Mouse (Mus musculus): Measurements from ENCODE around the gene Olfr668. TPM values are rescaled to one million over a fixed set of nuclear protein-coding genes. Genes with fewer than 3 reads are reported as not detected.
"Not testable (repeated sequence)": the region's sequence is repeated elsewhere in the genome, so short reads cannot be mapped to it uniquely, and the experiment has no call there.

The Olfr668 gene
- not detected in 2 replicates for total RNA-seq (2021)
- long read RNA-seq = 0 reads

- DNase-seq = no peak
Measured at GRCm38 (mm10) chr7:104927957-104928356, at the start of gene Olfr668. Olfr668 (minus strand) TSS chr7:104928057.

- not testable (repeated sequence) for DNase-seq
Measured at GRCm38 (mm10) chr7:104972507-104972906, 44.6 kb upstream of the Olfr668 start.

- no peak for DNase-seq
Measured at GRCm38 (mm10) chr7:104962520-104962919, 34.7 kb upstream of the Olfr668 start, which contains the start of gene Olfr670. Olfr670 (minus strand) TSS chr7:104962620.

- not testable (repeated sequence) for DNase-seq
Measured at GRCm38 (mm10) chr7:104950234-104950633, 22.4 kb upstream of the Olfr668 start.

GRCm38 (mm10) chr7:104933940-104934339 lies 6.1 kb upstream of the Olfr668 start, which contains the start of gene Olfr669:
Olfr669 (plus strand) TSS chr7:104934240.
- no peak for DNase-seq

- no peak for DNase-seq
Measured at GRCm38 (mm10) chr7:104921382-104921781, 6.5 kb downstream of the Olfr668 start, which contains the start of gene Olfr667. Olfr667 (minus strand) TSS chr7:104921482.

GRCm38 (mm10) chr7:104895852-104896251 lies 32.0 kb downstream of the Olfr668 start, which contains the start of gene Olfr666:
Olfr666 (minus strand) TSS chr7:104895952.
- DNase-seq = no peak

- DNase-seq = no peak
Measured at GRCm38 (mm10) chr7:104877731-104878130, 50.1 kb downstream of the Olfr668 start, which contains the start of gene Olfr665. Olfr665 (plus strand) TSS chr7:104878031.

Other genes with a start within 250 kb of the Olfr668 start
- gene Olfr661, start 241.6 kb downstream of the Olfr668 start, total RNA-seq (2021) = not detected in 2 replicates
- not detected in 2 replicates for gene Usp17le, start 150.6 kb downstream of the Olfr668 start, total RNA-seq (2021)
- 0.43 TPM in 1 of 2 replicates, not detected in the other for gene Usp17lb, start 85.5 kb downstream of the Olfr668 start, total RNA-seq (2021)
- not detected in 2 replicates for gene Usp17la, start 71.0 kb downstream of the Olfr668 start, total RNA-seq (2021)
- not detected in 2 replicates for gene Olfr665, start 50.0 kb downstream of the Olfr668 start, total RNA-seq (2021)
- gene Olfr666, start 32.1 kb downstream of the Olfr668 start, total RNA-seq (2021) = not detected in 2 replicates
- not detected in 2 replicates for gene Olfr667, start 6.6 kb downstream of the Olfr668 start, total RNA-seq (2021)
- gene Olfr669, start 6.2 kb upstream of the Olfr668 start, total RNA-seq (2021) = not detected in 2 replicates
- not detected in 2 replicates for gene Olfr670, start 34.6 kb upstream of the Olfr668 start, total RNA-seq (2021)
- gene Olfr671, start 51.1 kb upstream of the Olfr668 start, total RNA-seq (2021) = not detected in 2 replicates
- not detected in 2 replicates for gene Olfr672, start 74.0 kb upstream of the Olfr668 start, total RNA-seq (2021)
- not detected in 2 replicates for gene Olfr675, start 100.4 kb upstream of the Olfr668 start, total RNA-seq (2021)
- gene Olfr676, start 104.6 kb upstream of the Olfr668 start, total RNA-seq (2021) = not detected in 2 replicates
- gene Olfr677, start 123.3 kb upstream of the Olfr668 start, total RNA-seq (2021) = not detected in 2 replicates
- gene Olfr678, start 136.4 kb upstream of the Olfr668 start, total RNA-seq (2021) = not detected in 2 replicates
- not detected in 2 replicates for gene Olfr679, start 153.1 kb upstream of the Olfr668 start, total RNA-seq (2021)
- gene Olfr680-ps1, start 164.8 kb upstream of the Olfr668 start, total RNA-seq (2021) = not detected in 2 replicates
- gene Olfr681, start 188.8 kb upstream of the Olfr668 start, total RNA-seq (2021) = not detected in 2 replicates
- gene Olfr683, start 219.0 kb upstream of the Olfr668 start, total RNA-seq (2021) = not detected in 2 replicates
- not detected in 2 replicates for gene Olfr684, start 235.6 kb upstream of the Olfr668 start, total RNA-seq (2021)

All from adrenal gland, postnatal 25 days (tissue).